Mouse (Mus musculus): ENCODE measurements around the gene Mapk9. TPM values are rescaled to one million over a fixed set of nuclear protein-coding genes. Genes with fewer than 3 reads are reported as not detected.

Gene Mapk9
- polyA plus RNA-seq, 1 experiment = 47.5 TPM

DNA sequence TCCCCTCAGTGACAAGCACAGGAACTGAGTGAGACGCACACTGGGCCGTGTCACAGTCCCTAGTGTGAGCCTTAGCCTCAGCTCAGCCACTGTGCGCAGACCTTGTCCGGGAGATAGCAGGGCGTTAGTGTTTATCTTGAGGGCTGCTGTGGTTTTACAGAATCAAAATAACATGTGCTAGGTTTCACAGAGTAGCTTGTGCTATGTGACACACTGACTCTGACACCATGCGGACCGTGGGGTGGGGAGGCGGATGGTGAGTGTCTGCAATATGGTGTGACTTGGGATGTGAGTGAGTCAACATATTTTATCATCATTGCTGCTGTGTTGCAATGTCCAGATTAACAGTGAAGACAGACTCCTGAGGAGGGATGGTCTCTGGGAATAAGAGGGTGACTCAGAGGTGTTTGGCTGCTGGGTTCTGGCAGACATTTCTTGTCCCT, 35.4 kb upstream of the Mapk9 start:
- TF ChIP-seq EP300 (IDR thresholded peaks at IDR 0.05; ENCODE audit: insufficient read depth, low read depth, low read length) = no peak
- TF ChIP-seq CTCF (IDR thresholded peaks at IDR 0.05; ENCODE audit: low read depth, low read length) = no peak
- TF ChIP-seq POLR2A (IDR thresholded peaks at IDR 0.05; ENCODE audit: insufficient read depth, low read length) = no peak

DNA sequence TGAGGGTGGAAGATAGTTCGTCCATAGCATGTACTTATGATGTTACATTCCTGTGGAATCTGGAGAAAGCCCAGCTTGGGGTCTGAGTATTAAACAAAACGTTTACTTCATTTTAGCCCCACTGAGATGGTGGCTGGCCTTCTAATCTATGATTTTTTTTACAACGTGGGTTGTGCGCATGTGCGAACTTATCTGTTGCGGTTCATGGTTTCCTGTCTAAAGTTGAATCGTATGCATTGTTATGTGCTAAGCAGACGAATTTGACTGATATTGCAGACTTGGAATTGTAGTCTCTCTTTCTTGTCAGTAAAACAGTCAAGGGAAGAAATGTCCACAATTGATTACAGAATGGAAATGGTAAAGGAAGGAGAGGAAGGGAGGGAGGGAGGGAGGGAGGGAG, 34.7 kb upstream of the Mapk9 start:
- Histone ChIP-seq H3K9ac (ENCODE audit: low read depth, poor library complexity, severe bottlenecking) (no peak overlapping the region), H3K27me3 (ENCODE audit: control insufficient read depth, insufficient read depth, low read length, poor library complexity, severe bottlenecking) (no peaks in the 10 kb centered on the region), H3K36me3 (ENCODE audit: control insufficient read depth, insufficient read depth, low read length, poor library complexity, severe bottlenecking) (peaks cover 61% of the 10 kb centered on the region), H3K9me3 (replicated peaks; ENCODE audit: control insufficient read depth, insufficient read depth, low read length, poor library complexity, severe bottlenecking) (no peaks in the 10 kb centered on the region), H3K4me1 (ENCODE audit: control insufficient read depth, insufficient read depth, low read length) (peaks cover 3% of the 10 kb centered on the region), H3K4me3 (ENCODE audit: low read depth, low read length) (no peak overlapping the region), H3K27ac (ENCODE audit: insufficient read depth, low read length) (no peak overlapping the region)
- no peak for TF ChIP-seq CTCF (IDR thresholded peaks at IDR 0.05; ENCODE audit: low read depth, low read length)
- no peak for TF ChIP-seq EP300 (IDR thresholded peaks at IDR 0.05; ENCODE audit: insufficient read depth, low read depth, low read length)
- TF ChIP-seq POLR2A (IDR thresholded peaks at IDR 0.05; ENCODE audit: insufficient read depth, low read length) = no peak

More for the DNA sequence above, 35.4 kb upstream of the Mapk9 start:
- peaks cover 3% of the 10 kb centered on the region for H3K4me1 ChIP-seq (ENCODE audit: control insufficient read depth, insufficient read depth, low read length)
- H3K9me3 ChIP-seq (replicated peaks; ENCODE audit: control insufficient read depth, insufficient read depth, low read length, poor library complexity, severe bottlenecking) = no peaks in the 10 kb centered on the region
- H3K36me3 ChIP-seq (ENCODE audit: control insufficient read depth, insufficient read depth, low read length, poor library complexity, severe bottlenecking) = peaks cover 56% of the 10 kb centered on the region
- no peak overlapping the region for H3K27ac ChIP-seq (ENCODE audit: insufficient read depth, low read length)
- no peak overlapping the region for H3K4me3 ChIP-seq (ENCODE audit: low read depth, low read length)
- H3K27me3 ChIP-seq (ENCODE audit: control insufficient read depth, insufficient read depth, low read length, poor library complexity, severe bottlenecking) = no peaks in the 10 kb centered on the region
- no peak overlapping the region for H3K9ac ChIP-seq (ENCODE audit: low read depth, poor library complexity, severe bottlenecking)

DNA sequence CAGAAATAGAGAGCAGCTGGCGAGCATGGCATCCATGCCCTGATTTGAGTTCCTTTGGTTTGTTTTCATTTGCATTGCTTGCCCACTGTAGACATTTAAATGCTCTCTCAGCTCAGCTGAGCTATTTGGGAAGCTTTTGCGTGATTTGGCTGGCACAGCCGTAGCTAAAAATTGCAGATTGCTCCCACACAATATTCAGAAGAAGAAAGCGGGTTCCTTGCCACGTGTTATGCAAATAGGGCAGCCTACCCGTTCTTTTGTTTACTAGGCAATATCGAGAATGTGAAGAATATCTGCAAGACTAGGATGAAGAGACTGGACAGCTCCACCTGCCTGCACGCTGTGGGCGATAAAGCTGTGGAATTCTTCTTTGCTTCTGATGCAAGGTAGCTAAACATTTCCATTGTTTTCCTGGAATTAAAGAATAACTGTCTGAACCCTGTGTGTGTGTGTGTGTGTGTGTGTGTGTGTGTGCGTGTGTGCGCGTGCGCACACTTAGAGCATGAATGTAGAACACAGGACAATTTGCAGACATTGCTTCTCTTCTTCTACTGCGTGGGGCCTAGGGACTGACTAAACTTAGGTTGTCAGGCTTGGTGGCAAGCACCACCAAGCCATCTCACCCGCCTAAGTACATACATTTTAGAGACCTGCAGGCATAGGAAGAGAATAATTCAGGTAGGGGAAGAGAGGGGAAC, 27.5 kb upstream of the Mapk9 start:
- Histone ChIP-seq H3K27ac (ENCODE audit: insufficient read depth, low read length) (0 out of 2 replicates have a peak overlapping the region, but pooled peaks have one; percentile 15), H3K9me3 (replicated peaks; ENCODE audit: control insufficient read depth, insufficient read depth, low read length, poor library complexity, severe bottlenecking) (no peaks in the 10 kb centered on the region), H3K36me3 (ENCODE audit: control insufficient read depth, insufficient read depth, low read length, poor library complexity, severe bottlenecking) (peaks cover 67% of the 10 kb centered on the region), H3K4me1 (ENCODE audit: control insufficient read depth, insufficient read depth, low read length) (no peaks in the 10 kb centered on the region), H3K9ac (ENCODE audit: low read depth, poor library complexity, severe bottlenecking) (no peak overlapping the region), H3K4me3 (ENCODE audit: low read depth, low read length) (no peak overlapping the region), H3K27me3 (ENCODE audit: control insufficient read depth, insufficient read depth, low read length, poor library complexity, severe bottlenecking) (no peaks in the 10 kb centered on the region)
- TF ChIP-seq CTCF (IDR thresholded peaks at IDR 0.05; ENCODE audit: low read depth, low read length) = no peak
- TF ChIP-seq EP300 (IDR thresholded peaks at IDR 0.05; ENCODE audit: insufficient read depth, low read depth, low read length) = no peak
- TF ChIP-seq POLR2A (IDR thresholded peaks at IDR 0.05; ENCODE audit: insufficient read depth, low read length) = no peak

DNA sequence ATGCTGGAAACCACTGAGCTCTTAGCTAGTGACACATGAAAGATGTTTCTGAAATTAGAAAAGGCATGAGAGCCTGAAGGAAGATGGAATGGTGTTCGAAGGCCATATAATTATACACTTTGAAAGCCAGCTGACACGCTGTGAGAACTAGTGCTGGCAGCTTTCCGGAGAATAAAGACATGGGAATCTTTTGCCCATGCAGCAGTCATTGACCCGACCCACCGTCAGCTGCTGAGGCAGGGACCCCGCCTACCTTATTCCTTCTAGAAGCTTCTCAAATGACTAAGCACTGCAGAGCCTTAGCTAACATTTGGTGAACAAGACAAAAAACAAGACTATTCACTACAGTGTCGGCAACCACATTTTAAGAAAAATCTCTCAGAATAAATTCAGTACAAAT, 26.9 kb upstream of the Mapk9 start:
- Histone ChIP-seq H3K27me3 (ENCODE audit: control insufficient read depth, insufficient read depth, low read length, poor library complexity, severe bottlenecking) (no peaks in the 10 kb centered on the region), H3K9ac (ENCODE audit: low read depth, poor library complexity, severe bottlenecking) (no peak overlapping the region), H3K9me3 (replicated peaks; ENCODE audit: control insufficient read depth, insufficient read depth, low read length, poor library complexity, severe bottlenecking) (no peaks in the 10 kb centered on the region), H3K4me3 (ENCODE audit: low read depth, low read length) (no peak overlapping the region), H3K36me3 (ENCODE audit: control insufficient read depth, insufficient read depth, low read length, poor library complexity, severe bottlenecking) (peaks cover 67% of the 10 kb centered on the region), H3K27ac (ENCODE audit: insufficient read depth, low read length) (no peak overlapping the region), H3K4me1 (ENCODE audit: control insufficient read depth, insufficient read depth, low read length) (no peaks in the 10 kb centered on the region)
- TF ChIP-seq CTCF (IDR thresholded peaks at IDR 0.05; ENCODE audit: low read depth, low read length) (no peak), POLR2A (IDR thresholded peaks at IDR 0.05; ENCODE audit: insufficient read depth, low read length) (no peak), EP300 (IDR thresholded peaks at IDR 0.05; ENCODE audit: insufficient read depth, low read depth, low read length) (no peak)

DNA sequence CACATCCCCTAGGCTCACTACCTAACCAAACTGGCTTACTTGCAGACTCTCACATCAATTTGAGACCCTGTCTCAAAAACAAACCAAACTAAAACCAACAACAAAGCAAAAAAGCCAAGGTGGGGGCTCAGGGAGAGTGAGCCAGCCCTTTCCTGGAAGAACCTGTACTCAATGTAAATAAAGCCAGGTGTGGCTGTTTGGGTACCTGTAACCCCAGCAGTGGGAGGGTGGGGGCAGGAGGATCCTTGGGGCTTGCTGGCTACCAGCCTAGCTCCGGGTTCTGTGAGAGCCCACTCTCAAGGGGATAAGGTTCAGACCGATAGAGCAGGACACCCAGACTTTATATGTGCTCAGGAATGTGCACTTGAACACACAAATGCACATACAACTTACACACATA, 25.6 kb upstream of the Mapk9 start:
- H3K9ac ChIP-seq (ENCODE audit: low read depth, poor library complexity, severe bottlenecking) = no peak overlapping the region
- TF ChIP-seq CTCF (IDR thresholded peaks at IDR 0.05; ENCODE audit: low read depth, low read length) (no peak), POLR2A (IDR thresholded peaks at IDR 0.05; ENCODE audit: insufficient read depth, low read length) (no peak), EP300 (IDR thresholded peaks at IDR 0.05; ENCODE audit: insufficient read depth, low read depth, low read length) (peak; percentile 60; the same call in 1 of the 2 replicates)
- no peaks in the 10 kb centered on the region for H3K9me3 ChIP-seq (replicated peaks; ENCODE audit: control insufficient read depth, insufficient read depth, low read length, poor library complexity, severe bottlenecking)
- no peaks in the 10 kb centered on the region for H3K4me1 ChIP-seq (ENCODE audit: control insufficient read depth, insufficient read depth, low read length)
- H3K27me3 ChIP-seq (ENCODE audit: control insufficient read depth, insufficient read depth, low read length, poor library complexity, severe bottlenecking) = no peaks in the 10 kb centered on the region
- H3K27ac ChIP-seq (ENCODE audit: insufficient read depth, low read length) = peak overlapping the region; percentile 55
- peaks cover 66% of the 10 kb centered on the region for H3K36me3 ChIP-seq (ENCODE audit: control insufficient read depth, insufficient read depth, low read length, poor library complexity, severe bottlenecking)
- H3K4me3 ChIP-seq (ENCODE audit: low read depth, low read length) = no peak overlapping the region

DNA sequence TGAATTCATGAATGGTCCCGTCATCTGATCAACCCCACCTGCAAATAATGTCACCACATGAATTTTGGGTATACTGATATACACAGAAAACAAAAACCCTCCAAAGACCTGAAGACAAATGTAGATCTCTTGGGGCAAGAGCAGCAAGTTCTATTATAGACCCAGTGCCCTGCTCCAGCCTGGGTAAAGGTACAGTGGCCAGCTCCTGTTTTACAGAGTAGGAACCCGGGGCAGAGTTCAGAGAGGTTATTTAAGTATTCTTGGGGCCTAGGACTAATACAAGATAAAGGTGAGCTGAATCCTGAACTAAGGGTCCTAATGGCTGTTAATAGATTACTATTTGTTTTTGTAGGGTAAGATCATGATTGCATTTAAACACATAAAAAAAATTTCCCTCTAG, 25.0 kb upstream of the Mapk9 start:
- no peak overlapping the region for H3K9ac ChIP-seq (ENCODE audit: low read depth, poor library complexity, severe bottlenecking)
- H3K36me3 ChIP-seq (ENCODE audit: control insufficient read depth, insufficient read depth, low read length, poor library complexity, severe bottlenecking) = peaks cover 66% of the 10 kb centered on the region
- no peaks in the 10 kb centered on the region for H3K27me3 ChIP-seq (ENCODE audit: control insufficient read depth, insufficient read depth, low read length, poor library complexity, severe bottlenecking)
- H3K4me3 ChIP-seq (ENCODE audit: low read depth, low read length) = no peak overlapping the region
- no peak overlapping the region for H3K27ac ChIP-seq (ENCODE audit: insufficient read depth, low read length)
- TF ChIP-seq POLR2A (IDR thresholded peaks at IDR 0.05; ENCODE audit: insufficient read depth, low read length) (no peak), CTCF (IDR thresholded peaks at IDR 0.05; ENCODE audit: low read depth, low read length) (no peak), EP300 (IDR thresholded peaks at IDR 0.05; ENCODE audit: insufficient read depth, low read depth, low read length) (no peak)
- H3K4me1 ChIP-seq (ENCODE audit: control insufficient read depth, insufficient read depth, low read length) = no peaks in the 10 kb centered on the region
- H3K9me3 ChIP-seq (replicated peaks; ENCODE audit: control insufficient read depth, insufficient read depth, low read length, poor library complexity, severe bottlenecking) = no peaks in the 10 kb centered on the region
